Mouse (Mus musculus) ES-Bruce4 (cell line): ENCODE measurements at regions not wholly inside any gene's neighbourhood (a gene's known extent, or its start where the extent isn't known, plus 50 kb on each side); places are given as distances from the start of the nearest gene placed in this dataset.

ENCODE experiments used
- CTCF ChIP-seq: IDR thresholded peaks from one replicate; pipeline ENCODE4 v1.8.1; 2011; ENCODE audit warnings: low read depth, low read length
- EP300 ChIP-seq: IDR thresholded peaks from 2 replicates; pipeline ENCODE4 v1.6.1; 2011; ENCODE audit warnings: low read depth, low read length; ENCODE audit not compliant: insufficient read depth
- POLR2A ChIP-seq: IDR thresholded peaks from one replicate; pipeline ENCODE4 v1.8.1; 2011; ENCODE audit warnings: low read length; ENCODE audit not compliant: insufficient read depth

- no peak for TF ChIP-seq CTCF
- TF ChIP-seq POLR2A: no peak
- TF ChIP-seq EP300: no peak
Observed at GRCm38 (mm10) chr4:7984814-7985213, 254.0 kb downstream of the Car8 start.
